26 mouse cellular contexts compared by ENCODE assay signal in the genomic region with DNA sequence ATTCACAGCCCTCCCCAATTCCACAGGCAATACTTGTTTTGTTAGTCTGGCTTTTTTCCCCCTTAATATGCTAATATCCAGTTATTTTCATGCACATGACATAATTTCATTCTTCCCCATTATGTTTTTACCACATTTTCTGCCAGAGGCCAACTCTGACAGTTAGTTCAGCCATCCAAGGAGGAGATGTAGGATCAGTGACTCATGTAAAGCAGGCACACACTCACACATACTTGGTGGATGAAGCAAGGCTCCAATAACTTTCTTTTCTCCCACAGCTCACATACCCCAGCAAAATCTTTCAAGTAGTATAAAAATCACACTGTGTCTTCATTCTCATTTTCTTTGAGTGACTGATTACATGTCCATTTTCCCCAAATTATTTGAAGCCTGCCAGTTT. TPM values are rescaled to one million over a fixed set of nuclear protein-coding genes. Genes with fewer than 3 reads are reported as not detected.
DNase-seq lines count a peak whose midpoint lies in the region; ATAC-seq and TF ChIP-seq lines count a peak whose summit lies in the region.
"Had no signal": no experiment of that assay in that cellular context is flagged by ENCODE, and none has a peak within 500 bp of the region (broad histone marks: within the 10 kb centered on the region; RNA-seq: fewer than 3 reads in every experiment).

No protein-coding gene starts in this region.

- no peak for TF ChIP-seq CTCF in Patski (IDR thresholded peaks at IDR 0.05)

- H3K4me3 ChIP-seq in myocyte = no peak overlapping the region
- H3K4me3 ChIP-seq: embryonic facial prominence, embryonic 13.5 days; embryonic facial prominence, embryonic 15.5 days; forebrain, embryonic 13.5 days; forebrain, embryonic 15.5 days had no signal

- CTCF ChIA-PET in Patski (lab: Charles Lee) = interaction anchor here (1.5 to 2.1 kb wide), 2 partner anchors 10 to 36 kb away, joined by 5 to 7 read pairs; no protein-coding TSS in a partner anchor

- no peaks in the 10 kb centered on the region for H3K36me3 ChIP-seq in myocyte (ENCODE audit: control insufficient read depth, insufficient read depth)
- H3K36me3 ChIP-seq: embryonic facial prominence, embryonic 13.5 days; embryonic facial prominence, embryonic 15.5 days; forebrain, embryonic 15.5 days; G1E had no signal

- DNase-seq in Muller cell, postnatal 12 days (ENCODE audit: inconsistent ontology term) = peak; percentile 61
- DNase-seq in Patski (ENCODE audit: low read depth, low spot score) = peak; percentile 49
- no peak for DNase-seq in layer of hippocampus, adult 18-20 months (ENCODE audit: low spot score in 2 of 2)
- no peak for DNase-seq in frontal cortex, postnatal 36 days (ENCODE audit: low spot score in 2 of 2)
- no peak for DNase-seq in gastrocnemius, postnatal 25 days
- DNase-seq: adrenal gland, adult 2 months; adrenal gland, postnatal 10 days; adrenal gland, postnatal 25 days; B cell, adult 2 months; cerebellum, adult 11 months; cerebellum, adult 18-20 months; cerebellum, adult 8-10 months; cerebellum, adult 9-11 months; cerebellum, postnatal 14 days; cerebellum, postnatal 36 days; embryo, embryonic 11 days; forebrain, postnatal 0 days had no signal

- peak; percentile 98 for ATAC-seq in Patski
- ATAC-seq: CD4-positive, CD25-positive, alpha-beta regulatory T cell, adult 4 months; forebrain, embryonic 13.5 days; forebrain, embryonic 15.5 days; forebrain, postnatal 0 days had no signal

- H3K27me3 ChIP-seq in Patski (no peaks in the 10 kb centered on the region), myocyte (ENCODE audit: control insufficient read depth, insufficient read depth, insufficient read length) (no peaks in the 10 kb centered on the region)
- H3K27me3 ChIP-seq: CH12.LX; embryonic facial prominence, embryonic 13.5 days; embryonic facial prominence, embryonic 15.5 days; forebrain, embryonic 13.5 days; forebrain, embryonic 15.5 days had no signal

- no peak overlapping the region for H3ac ChIP-seq in myocyte (ENCODE audit: control insufficient read depth, insufficient read length)

- H3K4me2 ChIP-seq in myocyte (ENCODE audit: low read depth) = peak overlapping the region; percentile 14
- H3K4me2 ChIP-seq: embryonic facial prominence, embryonic 13.5 days; embryonic facial prominence, embryonic 15.5 days; forebrain, embryonic 13.5 days; forebrain, embryonic 15.5 days had no signal

- no peaks in the 10 kb centered on the region for H3K79me2 ChIP-seq in myocyte (ENCODE audit: control insufficient read depth, insufficient read depth)

- TF ChIP-seq POLR2A in myocyte (IDR thresholded peaks at IDR 0.05; ENCODE audit: insufficient read length, low read depth) = no peak

- POLR2A ChIA-PET in Patski (lab: Charles Lee) = no interaction called here

- in situ Hi-C loops in Patski (cut with MboI; ENCODE audit: low pct_unique_long_range_greater_than_20kb) = loop anchor here (5.0 kb wide), 1 partner anchor 37 kb away; no protein-coding TSS in a partner anchor

TF ChIP-seq in myocyte, 11 proteins besides CTCF, POLR2A, EP300 and RAD21:
- no peak for TF ChIP-seq POLR2AphosphoS2 (IDR thresholded peaks at IDR 0.05; ENCODE audit: insufficient read length, low read depth)
- no peak for TF ChIP-seq E2F4 (IDR thresholded peaks at IDR 0.05; ENCODE audit: insufficient read depth)
- no peak for TF ChIP-seq MYOD1 (IDR thresholded peaks at IDR 0.05; ENCODE audit: control insufficient read depth in 1 of 3, insufficient read length in 2 of 3, low read depth in 2 of 3)
- no peak for TF ChIP-seq CEBPB (IDR thresholded peaks at IDR 0.05; ENCODE audit: insufficient read depth, poor library complexity, severe bottlenecking)
- no peak for TF ChIP-seq REST (IDR thresholded peaks at IDR 0.05; ENCODE audit: insufficient read depth, insufficient read length)
- TF ChIP-seq TCF3 (IDR thresholded peaks at IDR 0.05; ENCODE audit: insufficient read length, low read depth) = no peak
- no peak for TF ChIP-seq SRF (IDR thresholded peaks at IDR 0.05; ENCODE audit: control insufficient read depth, insufficient read length, low read depth)
- TF ChIP-seq MAX (IDR thresholded peaks at IDR 0.05; ENCODE audit: low read depth) = no peak
- TF ChIP-seq MYOG (IDR thresholded peaks at IDR 0.05; ENCODE audit: control insufficient read depth in 1 of 3, insufficient read depth in 1 of 3, insufficient read length in 2 of 3, low read depth in 2 of 3) = no peak
- TF ChIP-seq TCF12 (IDR thresholded peaks at IDR 0.05; ENCODE audit: insufficient read depth, poor library complexity, severe bottlenecking) = no peak
- no peak for TF ChIP-seq USF1 (IDR thresholded peaks at IDR 0.05; ENCODE audit: low read depth)

RNA-seq across cellular contexts. Expression of a gene that starts 28.5 kb away (rescaled TPM):
- polyA plus RNA-seq in Patski (2021) = 1.7 TPM
- polyA plus RNA-seq in myocyte (2012; fragmentation: generic; extraction: Trizol) = 3.1 TPM
- total RNA-seq in layer of hippocampus, adult 18-20 months (2021) = 1 to 10 TPM in 1 of 2 experiments, under 1 TPM in 1; 0.89 to 1.2 TPM
- total RNA-seq in gastrocnemius, postnatal 25 days (2021) = 100 to 1,000 TPM; 101 to 107 TPM
- total RNA-seq: CH12.LX; common myeloid progenitor, adult 5-6 weeks had no signal
- polyA plus RNA-seq: G1E had no signal

Comparison
In these comparisons a context has a peak if more than half of its experiments do, and no peak if none do; other contexts are left out.
1. DNase-seq: peak in Muller cell, postnatal 12 days (single experiment) and Patski (single experiment); none in layer of hippocampus, adult 18-20 months (0 of 2), frontal cortex, postnatal 36 days (0 of 2) and gastrocnemius, postnatal 25 days (single experiment).
2. RNA of a gene that starts 28.5 kb away (total RNA-seq): 101 to 107 TPM in gastrocnemius, postnatal 25 days; 0.89 to 1.2 TPM in layer of hippocampus, adult 18-20 months; every median in the first group is over 10 times any median in the second.